Mouse (Mus musculus) bone marrow, adult 2 months (tissue): ENCODE measurements around the gene Cct2.

Experiments
- CTCF ChIP-seq: fragments of 200-500 bp; IDR thresholded peaks from 2 replicates; pipeline ENCODE4 v1.5.1; 2011; ENCODE audit warnings: low read length, control low read depth; ENCODE audit not compliant: control insufficient read depth, insufficient read depth
- POLR2A ChIP-seq: fragments of 200-500 bp; IDR thresholded peaks from 2 replicates; pipeline ENCODE4 v1.6.1; 2011; ENCODE audit warnings: low read depth, mild to moderate bottlenecking, control low read depth, low read length, borderline replicate concordance; ENCODE audit not compliant: control insufficient read depth

DNA sequence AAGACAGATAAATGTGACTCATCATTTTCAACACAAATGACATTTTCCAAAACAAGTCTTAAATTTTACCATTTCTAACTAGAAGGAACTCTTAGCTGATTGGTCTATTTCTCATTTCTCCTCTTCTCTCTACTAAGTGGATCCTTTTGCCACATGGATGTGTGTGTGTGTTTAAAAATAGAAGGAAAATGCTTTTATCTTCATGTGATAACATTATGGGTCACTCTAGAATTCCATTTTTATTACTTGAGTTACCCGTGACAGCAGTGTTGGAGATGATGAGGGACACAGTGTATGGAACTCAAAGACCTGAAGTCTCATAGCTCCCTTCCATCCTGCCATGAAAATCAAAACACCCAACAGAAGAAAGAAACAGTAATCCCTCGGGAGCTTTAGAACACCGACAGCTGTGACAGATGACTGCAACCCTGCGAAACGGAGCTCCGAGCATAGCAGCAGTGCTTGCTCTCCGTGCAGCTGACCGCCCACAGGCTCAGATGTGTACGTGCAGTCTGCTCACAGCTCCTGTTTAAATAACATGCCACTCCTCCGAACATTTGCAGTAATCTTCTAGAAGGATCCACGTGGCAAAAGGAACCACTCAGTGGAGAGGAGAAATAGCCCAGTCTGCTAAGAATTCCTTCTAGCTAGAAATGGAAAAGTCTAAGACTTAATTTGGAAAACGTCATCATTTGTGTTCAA is 49.8 kb downstream of the Cct2 start:
- no peak for TF ChIP-seq CTCF
- no peak for TF ChIP-seq POLR2A
